Mouse (Mus musculus): ENCODE data around the gene Tepsin. TPM values are rescaled to one million over a fixed set of nuclear protein-coding genes. Genes with fewer than 3 reads are reported as not detected.
A peak's percentile ranks its signal among the peaks of the same experiment; 100 is the strongest.

Tepsin gene
- total and polyA plus RNA-seq, 2 experiments from 2014 or later = 8.7 to 20.4 TPM

DNA sequence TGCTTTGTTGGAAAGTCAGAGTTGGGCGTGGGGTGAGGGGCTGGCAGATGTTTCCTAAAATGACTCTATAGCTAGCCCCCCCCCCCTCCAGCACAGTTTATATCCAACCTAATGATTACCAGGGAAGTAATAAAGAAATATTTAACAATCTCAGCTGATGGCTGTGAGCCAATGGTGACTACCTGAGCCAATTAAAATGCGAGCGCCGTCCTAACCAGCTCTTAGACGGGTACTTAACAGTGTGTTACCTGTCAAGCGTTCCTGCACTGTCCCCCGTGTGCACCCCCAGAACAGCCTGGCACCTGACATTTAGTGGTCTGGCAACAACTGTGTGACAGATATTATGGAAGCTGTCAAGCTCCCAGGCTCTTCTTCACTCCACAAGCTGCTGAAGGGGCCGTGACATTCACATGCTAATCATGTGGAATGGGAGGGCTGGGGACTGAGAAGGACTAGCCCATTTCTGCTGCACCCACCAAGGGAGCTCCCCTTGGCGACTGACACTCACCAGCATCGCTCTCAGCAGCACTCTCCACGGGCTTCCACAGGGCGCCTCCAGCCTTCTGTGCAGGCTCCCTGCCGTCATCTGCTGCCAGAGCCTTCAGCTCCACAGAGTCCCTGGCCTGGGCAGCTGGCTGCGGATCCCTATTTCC is 11.2 kb upstream of the Tepsin start:
- 84% methylated on average over 13 of the region's 14 CpGs for WGBS

DNA sequence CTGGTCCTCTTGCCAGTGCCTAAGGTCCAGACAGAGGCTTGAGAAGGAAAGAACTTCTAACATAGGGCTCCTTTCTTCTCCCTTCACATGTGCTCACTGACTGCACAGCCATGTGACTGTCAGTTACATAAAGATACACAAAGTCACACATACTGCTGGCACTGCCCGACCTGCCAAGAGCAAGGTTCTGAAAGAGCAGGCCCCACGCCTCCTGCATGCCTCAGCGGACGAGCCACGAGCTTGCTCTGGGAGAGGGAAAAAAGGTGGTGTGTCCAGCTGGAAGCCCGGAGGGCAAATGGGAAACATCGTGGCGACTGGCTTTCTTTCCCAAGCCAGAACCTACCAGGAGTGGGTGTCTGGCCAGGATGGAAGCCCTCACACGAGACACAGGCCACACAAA is 9.3 kb upstream of the Tepsin start:
- TF ChIP-seq CTCF (IDR thresholded peaks at IDR 0.05; ENCODE audit: low read depth) (no peak), EP300 (IDR thresholded peaks at IDR 0.05; ENCODE audit: low read depth) (no peak)
- Histone ChIP-seq H3K4me3 (ENCODE audit: low read depth, low read length) (no peak overlapping the region), H3K4me2 (ENCODE audit: low read depth, low read length) (no peak overlapping the region), H3K9me3 (replicated peaks; ENCODE audit: control insufficient read depth, low read length) (no peaks in the 10 kb centered on the region), H3K27ac (ENCODE audit: low read depth) (no peak overlapping the region), H3K4me1 (ENCODE audit: control insufficient read depth, insufficient read depth) (peaks cover 4% of the 10 kb centered on the region), H3K36me3 (replicated peaks; ENCODE audit: control insufficient read depth, insufficient read depth, low read length) (peaks cover 52% of the 10 kb centered on the region), H3K27me3 (ENCODE audit: control insufficient read depth, insufficient read depth, low read length) (no peaks in the 10 kb centered on the region), H3K9ac (replicated peaks; ENCODE audit: low read depth, low read length) (no peak overlapping the region)
- no peak for DNase-seq (ENCODE audit: low spot score)
- 76% methylated on average over 9 of the region's 9 CpGs for WGBS
- ATAC-seq (ENCODE audit: insufficient read depth, low read depth) = no peak

More for the DNA sequence above, 11.2 kb upstream of the Tepsin start:
- Histone ChIP-seq H3K4me3 (ENCODE audit: low read depth, low read length) (no peak overlapping the region), H3K27ac (ENCODE audit: low read depth) (no peak overlapping the region), H3K9me3 (replicated peaks; ENCODE audit: control insufficient read depth, low read length) (no peaks in the 10 kb centered on the region), H3K9ac (replicated peaks; ENCODE audit: low read depth, low read length) (no peak overlapping the region), H3K36me3 (replicated peaks; ENCODE audit: control insufficient read depth, insufficient read depth, low read length) (peaks cover 55% of the 10 kb centered on the region), H3K4me2 (ENCODE audit: low read depth, low read length) (no peak overlapping the region), H3K27me3 (ENCODE audit: control insufficient read depth, insufficient read depth, low read length) (no peaks in the 10 kb centered on the region), H3K4me1 (ENCODE audit: control insufficient read depth, insufficient read depth) (peaks cover 9% of the 10 kb centered on the region)
- ATAC-seq (ENCODE audit: insufficient read depth, low read depth) (no peak), DNase-seq (ENCODE audit: low spot score) (no peak)
- no peak for TF ChIP-seq EP300 (IDR thresholded peaks at IDR 0.05; ENCODE audit: low read depth)

DNA sequence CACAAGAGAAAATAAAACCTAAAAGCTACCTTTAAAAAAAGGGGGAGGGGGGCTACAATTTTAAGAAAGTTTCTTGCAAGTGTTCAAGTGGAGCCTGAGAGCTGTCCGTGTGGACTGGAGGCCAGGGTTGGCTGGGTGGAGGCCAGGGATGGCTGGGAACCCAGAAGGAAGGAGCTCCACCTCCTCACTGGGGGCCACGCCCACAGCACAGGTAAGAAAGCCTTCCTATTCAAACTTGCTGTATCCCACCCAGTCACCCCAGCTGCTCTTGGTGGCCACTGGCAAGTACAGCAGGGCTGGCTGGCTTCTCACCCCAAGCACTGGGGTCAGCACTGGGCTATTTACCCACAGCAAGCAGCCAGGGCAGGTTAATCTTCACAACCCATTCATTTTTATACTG is 8.5 kb upstream of the Tepsin start:
- H3K27ac ChIP-seq (ENCODE audit: low read depth) = no peak overlapping the region
- WGBS = 89% methylated on average over 2 of the region's 2 CpGs
- no peak for TF ChIP-seq CTCF (IDR thresholded peaks at IDR 0.05; ENCODE audit: low read depth)
- no peak for TF ChIP-seq EP300 (IDR thresholded peaks at IDR 0.05; ENCODE audit: low read depth)
- no peaks in the 10 kb centered on the region for H3K9me3 ChIP-seq (replicated peaks; ENCODE audit: control insufficient read depth, low read length)
- no peaks in the 10 kb centered on the region for H3K4me1 ChIP-seq (ENCODE audit: control insufficient read depth, insufficient read depth)
- no peak overlapping the region for H3K4me2 ChIP-seq (ENCODE audit: low read depth, low read length)
- no peak for ATAC-seq (ENCODE audit: insufficient read depth, low read depth)
- H3K4me3 ChIP-seq (ENCODE audit: low read depth, low read length) = no peak overlapping the region
- no peaks in the 10 kb centered on the region for H3K27me3 ChIP-seq (ENCODE audit: control insufficient read depth, insufficient read depth, low read length)
- DNase-seq (ENCODE audit: low spot score) = no peak
- H3K9ac ChIP-seq (replicated peaks; ENCODE audit: low read depth, low read length) = no peak overlapping the region
- H3K36me3 ChIP-seq (replicated peaks; ENCODE audit: control insufficient read depth, insufficient read depth, low read length) = peaks cover 49% of the 10 kb centered on the region

DNA sequence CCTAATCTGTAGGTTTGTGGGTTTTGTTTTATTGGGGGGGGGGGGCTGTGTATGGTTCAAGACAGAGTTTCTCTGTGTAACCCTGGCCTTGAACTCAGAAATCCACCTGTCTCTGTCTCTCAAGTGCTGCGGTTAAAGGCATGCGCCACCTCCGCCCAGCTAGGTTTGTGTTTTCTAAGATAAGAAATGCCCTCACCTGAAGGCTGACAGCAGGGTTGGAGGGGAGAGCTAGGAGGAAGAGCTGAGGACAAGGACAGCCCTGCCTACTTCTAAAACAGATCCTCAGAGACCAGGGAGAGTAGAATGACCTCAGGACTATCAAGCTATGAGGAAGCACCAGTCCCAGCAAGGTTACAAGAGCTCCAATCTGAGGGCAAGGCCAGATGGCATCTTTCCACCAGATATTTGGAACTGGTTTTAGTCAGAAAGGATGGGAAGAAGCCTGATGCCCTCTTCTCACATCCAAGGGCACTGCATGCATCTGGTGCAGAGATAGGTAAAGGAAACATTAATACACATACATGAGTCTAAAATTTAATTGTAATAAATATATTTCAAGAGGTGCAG is 5.0 kb upstream of the Tepsin start:
- Histone ChIP-seq H3K36me3 (replicated peaks; ENCODE audit: control insufficient read depth, insufficient read depth, low read length) (peaks cover 35% of the 10 kb centered on the region), H3K9ac (replicated peaks; ENCODE audit: low read depth, low read length) (no peak overlapping the region)
- 79% methylated on average over 3 of the region's 3 CpGs for WGBS

DNA sequence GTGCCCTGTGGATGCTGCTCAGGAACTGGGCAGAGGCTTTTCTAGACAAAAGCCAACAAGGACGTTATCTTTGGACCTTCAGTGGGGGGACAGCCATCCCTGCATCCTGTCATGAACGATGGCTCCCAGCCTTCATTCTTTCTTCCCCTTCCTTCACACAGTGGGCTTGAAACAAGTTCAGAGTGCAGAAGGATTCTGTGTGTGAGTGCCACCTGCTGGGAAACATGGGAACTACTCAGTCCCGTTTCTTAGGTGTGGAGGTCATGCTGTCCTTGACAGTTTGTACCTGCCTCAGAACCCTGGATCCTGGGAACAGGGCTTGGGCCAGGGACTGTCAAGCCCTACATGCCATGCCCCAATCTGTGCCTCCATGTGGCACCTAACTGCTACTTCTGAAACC is 2.5 kb upstream of the Tepsin start:
- ATAC-seq (ENCODE audit: insufficient read depth, low read depth) (no peak), DNase-seq (ENCODE audit: low spot score) (peak; percentile 77)
- TF ChIP-seq EP300 (IDR thresholded peaks at IDR 0.05; ENCODE audit: low read depth) (no peak), CTCF (IDR thresholded peaks at IDR 0.05; ENCODE audit: low read depth) (peak; percentile 92)
- Histone ChIP-seq H3K4me3 (ENCODE audit: low read depth, low read length) (no peak overlapping the region), H3K9me3 (replicated peaks; ENCODE audit: control insufficient read depth, low read length) (no peaks in the 10 kb centered on the region), H3K27ac (ENCODE audit: low read depth) (peak overlapping the region; percentile 56), H3K27me3 (ENCODE audit: control insufficient read depth, insufficient read depth, low read length) (no peaks in the 10 kb centered on the region), H3K4me1 (ENCODE audit: control insufficient read depth, insufficient read depth) (peaks cover 13% of the 10 kb centered on the region), H3K36me3 (replicated peaks; ENCODE audit: control insufficient read depth, insufficient read depth, low read length) (peaks cover 28% of the 10 kb centered on the region), H3K9ac (replicated peaks; ENCODE audit: low read depth, low read length) (no peak overlapping the region), H3K4me2 (ENCODE audit: low read depth, low read length) (no peak overlapping the region)
- WGBS = 3% methylated on average over 3 of the region's 3 CpGs

More for the DNA sequence above, 5.0 kb upstream of the Tepsin start:
- Histone ChIP-seq H3K27ac (ENCODE audit: low read depth) (no peak overlapping the region), H3K4me3 (ENCODE audit: low read depth, low read length) (no peak overlapping the region), H3K9me3 (replicated peaks; ENCODE audit: control insufficient read depth, low read length) (no peaks in the 10 kb centered on the region), H3K27me3 (ENCODE audit: control insufficient read depth, insufficient read depth, low read length) (no peaks in the 10 kb centered on the region), H3K4me2 (ENCODE audit: low read depth, low read length) (no peak overlapping the region), H3K4me1 (ENCODE audit: control insufficient read depth, insufficient read depth) (peaks cover 5% of the 10 kb centered on the region)
- ATAC-seq (ENCODE audit: insufficient read depth, low read depth) (no peak), DNase-seq (ENCODE audit: low spot score) (no peak)
- no peak for TF ChIP-seq CTCF (IDR thresholded peaks at IDR 0.05; ENCODE audit: low read depth)
- TF ChIP-seq EP300 (IDR thresholded peaks at IDR 0.05; ENCODE audit: low read depth) = no peak

Measured in heart, postnatal 0 days (tissue).